Mouse (Mus musculus): ENCODE measurements around the gene P2rx1. TPM values are rescaled to one million over a fixed set of nuclear protein-coding genes. Genes with fewer than 3 reads are reported as not detected.

The P2rx1 gene
- polyA plus RNA-seq, 1 experiment, result 400 TPM

- Histone ChIP-seq H3K36me3 (replicated peaks; ENCODE audit: low read length) (peaks cover 100% of the 10 kb centered on the region), H3K4me1 (peaks cover 97% of the 10 kb centered on the region), H3K4me3 (replicated peaks) (no peak overlapping the region), H3K27me3 (replicated peaks) (no peaks in the 10 kb centered on the region), H3K9me3 (no peaks in the 10 kb centered on the region)
- no peak for TF ChIP-seq GATA1 (IDR thresholded peaks at IDR 0.05; ENCODE audit: borderline replicate concordance, low read length)
- TF ChIP-seq FLI1 (IDR thresholded peaks at IDR 0.05; ENCODE audit: low read length), result no peak
Observed at GRCm38 (mm10) chr11:72986745-72987144, 12.2 kb upstream of the P2rx1 start.

- TF ChIP-seq FLI1 (IDR thresholded peaks at IDR 0.05; ENCODE audit: low read length), result no peak
- TF ChIP-seq GATA1 (IDR thresholded peaks at IDR 0.05; ENCODE audit: borderline replicate concordance, low read length), result no peak
- no peak overlapping the region for H3K4me3 ChIP-seq (replicated peaks)
- H3K36me3 ChIP-seq (replicated peaks; ENCODE audit: low read length), result peaks cover 100% of the 10 kb centered on the region
- H3K4me1 ChIP-seq, result peaks cover 97% of the 10 kb centered on the region
- H3K27me3 ChIP-seq (replicated peaks), result no peaks in the 10 kb centered on the region
- no peaks in the 10 kb centered on the region for H3K9me3 ChIP-seq
Observed at GRCm38 (mm10) chr11:72987234-72987633, 11.7 kb upstream of the P2rx1 start.

DNA sequence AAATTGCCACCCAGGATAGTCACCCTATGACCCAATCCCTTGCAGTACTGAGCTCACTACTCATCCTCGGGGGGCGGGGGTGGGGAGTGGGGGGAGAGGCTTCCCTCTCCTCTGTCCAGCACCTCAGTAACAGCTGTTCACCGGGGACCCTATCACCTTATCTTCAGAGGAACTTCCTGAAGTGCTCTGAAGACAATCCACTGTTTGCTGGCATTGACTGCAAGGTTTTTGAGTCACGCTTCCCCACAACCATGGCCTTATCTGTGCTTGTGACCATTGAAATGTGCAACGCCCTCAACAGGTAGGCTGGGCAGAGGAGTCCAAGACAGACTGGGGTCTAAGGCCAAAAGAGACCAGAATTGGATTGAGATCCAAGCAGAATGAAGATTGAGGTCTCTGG, 11.1 kb upstream of the P2rx1 start:
- H3K9me3 ChIP-seq, result no peaks in the 10 kb centered on the region
- H3K36me3 ChIP-seq (replicated peaks; ENCODE audit: low read length), result peaks cover 100% of the 10 kb centered on the region
- H3K4me1 ChIP-seq, result peaks cover 97% of the 10 kb centered on the region
- no peaks in the 10 kb centered on the region for H3K27me3 ChIP-seq (replicated peaks)
- no peak for TF ChIP-seq GATA1 (IDR thresholded peaks at IDR 0.05; ENCODE audit: borderline replicate concordance, low read length)
- no peak for TF ChIP-seq FLI1 (IDR thresholded peaks at IDR 0.05; ENCODE audit: low read length)
- no peak overlapping the region for H3K4me3 ChIP-seq (replicated peaks)

DNA sequence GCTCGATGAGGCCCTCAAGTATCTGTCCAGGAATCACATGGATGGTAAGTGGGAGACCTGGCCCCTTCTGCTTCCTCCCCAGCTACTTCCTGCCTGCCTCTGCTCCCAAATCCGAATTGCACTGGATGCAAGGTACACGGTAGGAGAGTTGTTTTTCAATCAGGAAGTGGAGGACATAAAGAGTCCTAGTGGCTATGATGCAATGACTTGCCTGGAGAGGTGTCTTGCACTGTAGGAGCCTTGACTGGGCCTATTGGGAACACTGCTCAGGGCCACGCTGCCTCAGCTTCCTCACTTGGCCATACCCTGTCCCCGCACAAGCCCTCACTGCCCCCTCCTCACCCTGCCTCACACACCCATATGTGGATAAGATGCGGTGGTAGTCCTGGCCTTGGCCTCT, 9.9 kb upstream of the P2rx1 start:
- H3K4me3 ChIP-seq (replicated peaks), result peak overlapping the region; percentile 36
- no peaks in the 10 kb centered on the region for H3K9me3 ChIP-seq
- peaks cover 100% of the 10 kb centered on the region for H3K36me3 ChIP-seq (replicated peaks; ENCODE audit: low read length)
- TF ChIP-seq GATA1 (IDR thresholded peaks at IDR 0.05; ENCODE audit: borderline replicate concordance, low read length), result no peak
- no peak for TF ChIP-seq FLI1 (IDR thresholded peaks at IDR 0.05; ENCODE audit: low read length)
- peaks cover 97% of the 10 kb centered on the region for H3K4me1 ChIP-seq
- no peaks in the 10 kb centered on the region for H3K27me3 ChIP-seq (replicated peaks)

DNA sequence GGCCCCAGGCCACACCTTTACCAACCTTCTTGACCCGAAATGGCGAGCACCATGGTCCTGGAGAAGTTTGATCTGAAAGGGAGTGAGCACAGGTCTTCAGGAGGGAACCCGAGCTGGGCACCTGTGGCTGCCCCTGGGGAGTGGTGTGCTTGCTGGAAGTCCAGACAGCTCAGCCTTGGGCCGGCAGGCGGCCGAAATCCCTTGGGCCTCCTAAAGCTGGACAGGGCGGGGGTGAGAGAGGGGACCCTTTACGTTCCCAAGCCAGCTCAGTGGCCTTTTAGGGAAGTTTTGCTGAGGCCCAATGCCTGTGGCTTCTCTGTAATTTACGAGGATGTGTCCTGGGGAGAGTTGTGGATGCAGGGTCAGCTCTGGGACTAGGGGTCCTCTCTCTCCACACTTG, 8.2 kb upstream of the P2rx1 start:
- no peak for TF ChIP-seq FLI1 (IDR thresholded peaks at IDR 0.05; ENCODE audit: low read length)
- no peak for TF ChIP-seq GATA1 (IDR thresholded peaks at IDR 0.05; ENCODE audit: borderline replicate concordance, low read length)
- Histone ChIP-seq H3K36me3 (replicated peaks; ENCODE audit: low read length) (peaks cover 98% of the 10 kb centered on the region), H3K4me1 (peaks cover 97% of the 10 kb centered on the region), H3K27me3 (replicated peaks) (no peaks in the 10 kb centered on the region), H3K9me3 (no peaks in the 10 kb centered on the region), H3K4me3 (replicated peaks) (no peak overlapping the region)

DNA sequence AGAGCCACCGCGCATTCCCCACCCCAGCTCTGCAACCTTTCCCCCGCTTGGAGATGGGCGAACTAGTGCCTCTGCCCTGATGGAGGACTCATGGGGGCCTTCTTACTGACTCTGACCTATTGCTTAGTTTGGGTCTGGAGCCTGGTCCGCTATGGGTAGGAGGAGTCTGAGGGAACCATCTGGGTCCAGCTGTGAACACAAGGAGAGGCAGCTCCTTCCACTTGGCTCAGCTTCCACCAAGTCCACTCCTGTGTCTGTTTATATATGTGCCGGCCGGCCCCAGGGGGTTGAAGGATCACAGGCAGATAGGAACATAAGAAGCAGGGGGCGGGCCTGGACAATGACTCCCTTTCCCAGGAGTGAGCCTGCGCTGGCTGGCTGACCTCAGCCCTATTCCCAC, 6.9 kb upstream of the P2rx1 start:
- no peaks in the 10 kb centered on the region for H3K9me3 ChIP-seq
- H3K36me3 ChIP-seq (replicated peaks; ENCODE audit: low read length), result peaks cover 96% of the 10 kb centered on the region
- H3K4me1 ChIP-seq, result peaks cover 99% of the 10 kb centered on the region
- TF ChIP-seq GATA1 (IDR thresholded peaks at IDR 0.05; ENCODE audit: borderline replicate concordance, low read length) (no peak), FLI1 (IDR thresholded peaks at IDR 0.05; ENCODE audit: low read length) (no peak)
- H3K27me3 ChIP-seq (replicated peaks), result no peaks in the 10 kb centered on the region
- H3K4me3 ChIP-seq (replicated peaks), result no peak overlapping the region

DNA sequence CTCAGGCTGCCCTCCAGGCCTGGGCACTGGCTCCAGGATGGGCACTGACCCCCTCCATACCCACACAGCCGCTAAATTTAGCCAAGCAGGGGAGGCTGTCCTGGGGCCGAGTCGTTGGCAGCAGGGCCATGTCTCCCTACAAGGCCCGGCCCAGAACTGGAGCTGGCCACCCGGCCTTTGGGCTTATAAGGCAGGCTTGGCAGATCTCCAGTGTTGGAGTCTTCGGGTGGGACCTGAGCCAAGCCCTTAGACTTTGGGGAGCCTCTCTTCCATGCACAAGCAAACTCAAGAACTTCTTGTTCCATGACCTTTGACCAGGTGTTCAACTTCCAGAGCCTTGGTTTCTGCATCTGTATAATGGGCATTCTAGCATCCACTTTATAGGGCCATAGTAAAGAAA, 2.6 kb upstream of the P2rx1 start:
- Histone ChIP-seq H3K4me1 (peaks cover 97% of the 10 kb centered on the region), H3K4me3 (replicated peaks) (peak overlapping the region; percentile 7), H3K27me3 (replicated peaks) (no peaks in the 10 kb centered on the region), H3K9me3 (no peaks in the 10 kb centered on the region), H3K36me3 (replicated peaks; ENCODE audit: low read length) (peaks cover 67% of the 10 kb centered on the region)
- TF ChIP-seq GATA1 (IDR thresholded peaks at IDR 0.05; ENCODE audit: borderline replicate concordance, low read length), result no peak
- TF ChIP-seq FLI1 (IDR thresholded peaks at IDR 0.05; ENCODE audit: low read length), result no peak

DNA sequence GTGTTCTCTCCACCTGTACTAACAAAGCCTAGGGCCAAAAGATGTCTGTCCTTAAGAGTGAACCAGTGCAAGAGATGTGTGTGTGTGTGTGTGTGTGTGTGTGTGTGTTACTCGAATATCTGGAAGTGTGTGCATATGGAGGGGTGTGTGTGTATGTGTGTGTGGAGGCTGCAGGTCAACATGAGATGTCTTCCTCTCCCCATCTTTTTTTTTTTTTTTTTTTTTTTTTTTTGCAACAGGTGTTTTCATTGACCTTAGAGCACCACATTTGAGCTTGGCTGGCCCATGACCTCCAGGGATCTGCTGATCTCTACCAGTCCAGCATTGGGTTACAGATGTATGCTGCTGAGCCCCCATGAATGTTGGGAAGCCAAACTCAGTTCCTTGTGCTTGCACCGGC, 2.1 kb upstream of the P2rx1 start:
- TF ChIP-seq GATA1 (IDR thresholded peaks at IDR 0.05; ENCODE audit: borderline replicate concordance, low read length) (no peak), FLI1 (IDR thresholded peaks at IDR 0.05; ENCODE audit: low read length) (no peak)
- H3K9me3 ChIP-seq, result no peaks in the 10 kb centered on the region
- peak overlapping the region; percentile 42 for H3K4me3 ChIP-seq (replicated peaks)
- no peaks in the 10 kb centered on the region for H3K27me3 ChIP-seq (replicated peaks)
- peaks cover 67% of the 10 kb centered on the region for H3K36me3 ChIP-seq (replicated peaks; ENCODE audit: low read length)
- peaks cover 97% of the 10 kb centered on the region for H3K4me1 ChIP-seq

DNA sequence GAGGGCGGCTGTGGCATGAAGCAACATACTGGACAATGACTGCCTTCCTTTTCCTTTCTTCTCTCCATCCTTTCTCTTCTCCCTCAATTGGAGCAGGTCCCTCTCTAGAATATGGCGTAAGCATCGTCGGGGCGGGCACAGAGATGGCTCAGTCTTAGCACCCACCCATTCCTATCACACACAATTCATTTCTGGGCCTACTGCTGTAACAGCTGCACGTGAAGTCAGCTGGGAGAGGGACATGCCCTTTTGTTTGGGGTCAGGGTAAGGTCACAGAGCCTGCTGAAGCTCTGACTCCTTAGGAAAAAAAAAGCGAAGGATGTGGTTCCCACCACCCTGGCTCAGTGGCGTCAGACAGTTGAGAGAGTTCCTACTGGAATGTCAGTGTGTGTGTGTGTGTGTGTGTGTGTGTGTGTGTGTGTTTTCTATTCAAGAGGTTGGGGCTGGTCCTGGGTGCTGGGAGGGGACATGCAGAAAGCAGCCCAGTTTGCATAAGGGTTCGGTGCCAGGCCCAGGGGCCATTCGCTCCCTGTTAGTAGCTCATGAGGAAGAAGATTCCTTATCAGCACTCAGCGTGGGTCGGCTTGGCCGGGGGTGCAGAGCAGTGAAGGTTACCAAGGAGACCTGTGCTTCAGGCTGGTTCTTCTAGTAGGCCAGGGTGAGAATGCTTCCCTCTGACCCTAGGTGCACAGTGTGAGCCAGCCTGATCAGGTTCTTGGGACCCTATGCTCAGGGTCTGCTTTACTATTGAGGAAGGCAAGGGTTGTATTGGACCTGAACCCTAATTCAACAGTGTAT, 1.2 kb upstream of the P2rx1 start:
- Histone ChIP-seq H3K36me3 (replicated peaks; ENCODE audit: low read length) (peaks cover 66% of the 10 kb centered on the region), H3K9me3 (no peaks in the 10 kb centered on the region), H3K4me3 (replicated peaks) (peak overlapping the region; percentile 93), H3K27me3 (replicated peaks) (no peaks in the 10 kb centered on the region), H3K4me1 (peaks cover 97% of the 10 kb centered on the region)
- TF ChIP-seq FLI1 (IDR thresholded peaks at IDR 0.05; ENCODE audit: low read length) (no peak), GATA1 (IDR thresholded peaks at IDR 0.05; ENCODE audit: borderline replicate concordance, low read length) (no peak)

- Histone ChIP-seq H3K4me3 (replicated peaks) (peak overlapping the region; percentile 93), H3K27me3 (replicated peaks) (no peaks in the 10 kb centered on the region), H3K36me3 (replicated peaks; ENCODE audit: low read length) (peaks cover 66% of the 10 kb centered on the region), H3K4me1 (peaks cover 98% of the 10 kb centered on the region), H3K9me3 (no peaks in the 10 kb centered on the region)
- TF ChIP-seq GATA1 (IDR thresholded peaks at IDR 0.05; ENCODE audit: borderline replicate concordance, low read length) (no peak), FLI1 (IDR thresholded peaks at IDR 0.05; ENCODE audit: low read length) (no peak)
Observed at GRCm38 (mm10) chr11:73001029-73001428, 2.1 kb downstream of the P2rx1 start.

Data from megakaryocyte, embryonic 14.5 days (primary cell).